Comparison of ENCODE assay signal across 29 mouse cellular contexts in the genomic region with DNA sequence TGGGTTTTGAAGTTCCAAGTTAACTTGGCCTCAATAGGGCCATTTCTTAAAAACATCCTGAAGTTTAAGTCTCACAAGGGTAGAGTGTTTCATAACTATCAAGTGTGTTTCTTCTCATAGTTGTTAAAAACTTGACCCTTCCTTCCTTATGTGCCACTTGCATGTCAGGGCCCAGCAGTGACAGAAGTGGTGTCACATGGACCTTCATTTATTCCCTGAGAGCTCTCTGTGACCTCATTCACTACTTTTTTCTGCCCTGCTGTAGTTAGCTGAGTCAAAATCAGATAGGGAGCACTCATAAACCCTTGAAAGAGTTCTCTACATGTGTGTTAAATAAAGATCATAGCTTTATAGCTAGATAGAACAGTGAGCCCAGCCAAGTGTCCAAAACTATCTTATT. TPM values are rescaled to one million over a fixed set of nuclear protein-coding genes. Genes with fewer than 3 reads are reported as not detected.
"Had no signal": no experiment of that assay in that cellular context is flagged by ENCODE, and none has a peak within 500 bp of the region (broad histone marks: within the 10 kb centered on the region; RNA-seq: fewer than 3 reads in every experiment).

No protein-coding gene starts in this region.

- H3K9ac ChIP-seq: heart, embryonic 12.5 days; hindbrain, embryonic 12.5 days; hindbrain, embryonic 14.5 days; intestine, embryonic 15.5 days; limb, embryonic 12.5 days had no signal

- DNase-seq: gastrocnemius, postnatal 14 days; heart, adult 18-20 months; heart, postnatal 4 days; kidney, adult 18-20 months; kidney, adult 8-10 months; kidney, postnatal 10 days; kidney, postnatal 25 days; kidney, postnatal 4 days; liver had no signal

- H3K36me3 ChIP-seq: heart, embryonic 10.5 days; heart, embryonic 12.5 days; hindbrain, embryonic 10.5 days; hindbrain, embryonic 12.5 days; intestine, embryonic 15.5 days; limb, embryonic 10.5 days; limb, embryonic 12.5 days had no signal

- ATAC-seq: hindbrain, embryonic 16.5 days; inflammation-experienced regulatory T-cells, adult 6 months; intestine, embryonic 15.5 days; intestine, postnatal 0 days had no signal

- H3K9me3 ChIP-seq: heart, embryonic 10.5 days; heart, embryonic 12.5 days; hindbrain, embryonic 10.5 days; hindbrain, embryonic 12.5 days; intestine, embryonic 15.5 days; limb, embryonic 10.5 days; limb, embryonic 12.5 days had no signal

- H3K4me3 ChIP-seq: heart, embryonic 10.5 days; heart, embryonic 12.5 days; hindbrain, embryonic 10.5 days; hindbrain, embryonic 12.5 days; intestine, embryonic 15.5 days; layer of hippocampus, adult 2 months; left cerebral cortex, adult 2 months; limb, embryonic 10.5 days; limb, embryonic 12.5 days had no signal

- H3K27me3 ChIP-seq: heart, embryonic 12.5 days; hindbrain, embryonic 12.5 days; intestine, embryonic 15.5 days had no signal

- H3K4me1 ChIP-seq: hindbrain, embryonic 12.5 days; limb, embryonic 12.5 days had no signal

- H3K27ac ChIP-seq: heart, embryonic 10.5 days; hindbrain, embryonic 10.5 days; hindbrain, embryonic 12.5 days; hindbrain, embryonic 14.5 days; intestine, embryonic 15.5 days; layer of hippocampus, adult 2 months; left cerebral cortex, adult 2 months; limb, embryonic 10.5 days; limb, embryonic 12.5 days had no signal

- H3K4me2 ChIP-seq: heart, embryonic 12.5 days; hindbrain, embryonic 12.5 days; intestine, embryonic 15.5 days; limb, embryonic 12.5 days had no signal

RNA-seq across cellular contexts. Expression of a gene that starts 41.4 kb away (rescaled TPM):
- total RNA-seq: granulocyte monocyte progenitor cell, adult 5-6 weeks; heart, adult 18-20 months; heart, postnatal 25 days; heart, postnatal 4 days; layer of hippocampus, adult 2 months; layer of hippocampus, postnatal 25 days; left cerebral cortex, postnatal 36 days had no signal
- polyA plus RNA-seq: heart, embryonic 10.5 days; heart, embryonic 12.5 days; heart, embryonic 14.5 days; hindbrain, embryonic 10.5 days; hindbrain, embryonic 12.5 days; hindbrain, embryonic 14.5 days; hindbrain, embryonic 16.5 days; inflammation-experienced regulatory T-cells, adult 6 months; intestine, embryonic 15.5 days; kidney, embryonic 14.5 days; limb, embryonic 10.5 days; limb, embryonic 12.5 days; limb, embryonic 14.5 days had no signal
